Mouse (Mus musculus) hindbrain, postnatal 0 days (tissue): ENCODE results near the gene 4932429P05Rik. TPM values are rescaled to one million over a fixed set of nuclear protein-coding genes. Genes with fewer than 3 reads are reported as not detected.

Source experiments
- ATAC-seq: fragments of 200-750 bp; cut with Nextera tagmentation; 2 replicates; pipeline ENCODE4 v1.8.0; 2017; ENCODE audit warnings: mild to moderate bottlenecking, moderate TSS enrichment, moderate library complexity
- DNase-seq: peaks from one replicate; pipeline ENCODE4 v3.0.0-alpha.2; 2015; ENCODE audit warnings: low spot score
- H3K27ac ChIP-seq: fragments of 300-500 bp; sonication (generic); 2 replicates; pipeline ENCODE4 v1.5.1; 2014; ENCODE audit warnings: mild to moderate bottlenecking
- H3K27me3 ChIP-seq: fragments of 300-500 bp; sonication (generic); 2 replicates; pipeline ENCODE4 v1.6.1; 2014; ENCODE audit warnings: low read length, mixed read lengths; ENCODE audit not compliant: insufficient read depth
- H3K36me3 ChIP-seq: fragments of 300-500 bp; sonication (generic); 2 replicates; pipeline ENCODE4 v1.6.1; 2014; ENCODE audit warnings: low read length, mixed read lengths; ENCODE audit not compliant: insufficient read depth
- H3K4me1 ChIP-seq: fragments of 300-500 bp; sonication (generic); 2 replicates; pipeline ENCODE4 v1.6.1; 2014; ENCODE audit warnings: antibody characterized with exemption, low read length, mixed read lengths; ENCODE audit not compliant: insufficient read depth
- H3K4me2 ChIP-seq: fragments of 300-500 bp; sonication (generic); 2 replicates; pipeline ENCODE4 v1.6.1; 2014; ENCODE audit warnings: low read depth, mild to moderate bottlenecking, low read length, moderate library complexity, mixed read lengths
- H3K4me3 ChIP-seq: fragments of 300-500 bp; sonication (generic); 2 replicates; pipeline ENCODE4 v1.5.1; 2014; ENCODE audit warnings: low read length
- H3K9ac ChIP-seq: fragments of 300-500 bp; sonication (generic); replicated peaks from 2 replicates; pipeline ENCODE4 v1.6.1; 2014; ENCODE audit warnings: mild to moderate bottlenecking, low read length, moderate library complexity, mixed read lengths
- H3K9me3 ChIP-seq: fragments of 300-500 bp; sonication (generic); 2 replicates; pipeline ENCODE4 v1.6.1; 2016; ENCODE audit warnings: low read length, mixed read lengths
- CTCF ChIP-seq: IDR thresholded peaks from 2 replicates; pipeline ENCODE4 v1.5.1; 2016; ENCODE audit warnings: antibody characterized with exemption, control low read depth, low read depth
- polyA plus RNA-seq: library from polyadenylated mRNA; unstranded; fragments of >200 nt; fragmentation: Nextera tagmentation; extraction: Ambion mirVana; gene quantifications from 2 replicates; pipeline ENCODE4 v1.2.1, GENCODE M21; 2015
- total RNA-seq: library from RNA; depleted of rRNA; stranded (reverse); fragments of >200 nt; gene quantifications from 2 replicates; pipeline ENCODE4 v1.2.3, GENCODE M21; 2014; rRNA removed

4932429P05Rik gene
- total RNA-seq (not detected in 2 replicates), polyA plus RNA-seq (not detected in 2 replicates)

GRCm38 (mm10) chrX:89751968-89752367 lies at the start of gene 4932429P05Rik:
TSS of gene 4932429P05Rik (plus strand) at chrX:89752268.
- H3K9me3 ChIP-seq, result no peaks in the 10 kb centered on the region
- DNase-seq, result no peak
- H3K27ac ChIP-seq, result no peak within 1 kb of the TSS
- no peaks in the 10 kb centered on the region for H3K36me3 ChIP-seq
- H3K4me2 ChIP-seq, result no peak within 1 kb of the TSS
- H3K9ac ChIP-seq, result no peak within 1 kb of the TSS
- H3K4me1 ChIP-seq, result no peaks in the 10 kb centered on the region
- no peak for ATAC-seq
- H3K4me3 ChIP-seq, result no peak within 1 kb of the TSS
- TF ChIP-seq CTCF, result no peak
- no peaks in the 10 kb centered on the region for H3K27me3 ChIP-seq

Other genes starting within 250 kb of the 4932429P05Rik start
- not detected in 2 replicates for gene 4930415L06Rik, start 180.6 kb downstream of the 4932429P05Rik start, total RNA-seq
- gene 4930415L06Rik, start 180.6 kb downstream of the 4932429P05Rik start, polyA plus RNA-seq, result not detected in 2 replicates